Mouse (Mus musculus) heart, embryonic 11.5 days (tissue): ENCODE measurements around the gene Erc2. TPM values are rescaled to one million over a fixed set of nuclear protein-coding genes. Genes with fewer than 3 reads are reported as not detected.

Source experiments
- ATAC-seq: fragments of 200-750 bp; cut with Nextera tagmentation; replicated peaks from 2 replicates; pipeline ENCODE4 v1.8.0; 2017; ENCODE audit warnings: moderate library complexity; ENCODE audit not compliant: insufficient number of reproducible peaks, low FRiP score, low TSS enrichment
- H3K27ac ChIP-seq: fragments of 300-500 bp; sonication (generic); 2 replicates; pipeline ENCODE4 v1.5.1; 2014; ENCODE audit warnings: mild to moderate bottlenecking, low read depth, low read length
- H3K27me3 ChIP-seq: fragments of 300-500 bp; sonication (generic); 2 replicates; pipeline ENCODE4 v1.6.1; 2014; ENCODE audit warnings: mild to moderate bottlenecking, low read length, mixed read lengths; ENCODE audit not compliant: control insufficient read depth, insufficient read depth
- H3K36me3 ChIP-seq: fragments of 300-500 bp; sonication (generic); 2 replicates; pipeline ENCODE4 v1.6.1; 2014; ENCODE audit warnings: mild to moderate bottlenecking, low read length, moderate library complexity, mixed read lengths; ENCODE audit not compliant: control insufficient read depth, insufficient read depth
- H3K4me1 ChIP-seq: fragments of 300-500 bp; sonication (generic); 2 replicates; pipeline ENCODE4 v1.6.1; 2014; ENCODE audit warnings: low read length; ENCODE audit not compliant: control insufficient read depth, insufficient read depth
- H3K4me2 ChIP-seq: fragments of 300-500 bp; sonication (generic); 2 replicates; pipeline ENCODE4 v1.6.1; 2014; ENCODE audit warnings: mild to moderate bottlenecking, moderate library complexity
- H3K4me3 ChIP-seq: fragments of 300-500 bp; sonication (generic); 2 replicates; pipeline ENCODE4 v1.5.1; 2014; ENCODE audit warnings: low read depth, low read length
- H3K9ac ChIP-seq: fragments of 300-500 bp; sonication (generic); 2 replicates; pipeline ENCODE4 v1.6.1; 2014; ENCODE audit warnings: mild to moderate bottlenecking, low read depth, low read length, moderate library complexity
- H3K9me3 ChIP-seq: fragments of 300-500 bp; sonication (generic); replicated peaks from 2 replicates; pipeline ENCODE4 v1.6.1; 2016; ENCODE audit warnings: low read length; ENCODE audit not compliant: control insufficient read depth
- WGBS: fragments of 180-500 bp; shearing (Covaris S2); extraction: QIAGEN DNeasy Blood & Tissue Kit; methylation state at CpG from one replicate; pipeline ENCODE4 v1.1.7; 2014; ENCODE audit not compliant: insufficient replicate concordance; 5-methylcytosine and 5-hydroxymethylcytosine counted together
- polyA plus RNA-seq: library from polyadenylated mRNA; unstranded; fragments of >200 nt; fragmentation: Nextera tagmentation; extraction: Ambion mirVana; gene quantifications from 2 replicates; pipeline ENCODE4 v1.2.1, GENCODE M21; 2014

Erc2 gene
- polyA plus RNA-seq, 1 experiment from 2014 or later, result 6.2 TPM

GRCm38 (mm10) chr14:27621576-27621975, 652 bp upstream of the Erc2 start:
- H3K4me3 ChIP-seq, result no peak overlapping the region
- ATAC-seq, result no peak
- WGBS, result 40% methylated on average over 8 of the region's 8 CpGs
- H3K9me3 ChIP-seq, result no peaks in the 10 kb centered on the region
- H3K9ac ChIP-seq, result no peak overlapping the region
- peak overlapping the region; percentile 94; the same call in 1 of the 2 replicates for H3K4me2 ChIP-seq
- H3K36me3 ChIP-seq, result no peaks in the 10 kb centered on the region
- H3K4me1 ChIP-seq, result no peaks in the 10 kb centered on the region
- H3K27ac ChIP-seq, result no peak overlapping the region
- 0 out of 2 replicates have a peak, but pooled peaks cover 3% of the 10 kb centered on the region for H3K27me3 ChIP-seq

GRCm38 (mm10) chr14:27622923-27623219, 643 bp downstream of the Erc2 start:
- Histone ChIP-seq H3K4me3 (peak overlapping the region; percentile 71), H3K27ac (no peak overlapping the region), H3K9me3 (no peaks in the 10 kb centered on the region), H3K36me3 (no peaks in the 10 kb centered on the region), H3K9ac (peak overlapping the region; percentile 76), H3K27me3 (0 out of 2 replicates have a peak, but pooled peaks cover 3% of the 10 kb centered on the region), H3K4me1 (no peaks in the 10 kb centered on the region), H3K4me2 (peak overlapping the region; percentile 94)
- 0% methylated on average over 6 of the region's 6 CpGs for WGBS
- ATAC-seq, result no peak

- Histone ChIP-seq H3K27me3 (0 out of 2 replicates have a peak, but pooled peaks cover 3% of the 10 kb centered on the region), H3K36me3 (no peaks in the 10 kb centered on the region), H3K27ac (no peak overlapping the region), H3K4me3 (peak overlapping the region; percentile 71), H3K9ac (no peak overlapping the region), H3K9me3 (no peaks in the 10 kb centered on the region), H3K4me2 (peak overlapping the region; percentile 94), H3K4me1 (no peaks in the 10 kb centered on the region)
- no peak for ATAC-seq
- WGBS, result 7% methylated on average over 10 of the region's 10 CpGs
These were observed 1.1 kb downstream of the Erc2 start for GRCm38 (mm10) chr14:27623368-27623767.

GRCm38 (mm10) chr14:27628701-27629100, 6.5 kb downstream of the Erc2 start:
- Histone ChIP-seq H3K36me3 (no peaks in the 10 kb centered on the region), H3K4me2 (no peak overlapping the region), H3K27ac (no peak overlapping the region), H3K27me3 (no peaks in the 10 kb centered on the region), H3K9me3 (no peaks in the 10 kb centered on the region), H3K9ac (no peak overlapping the region), H3K4me3 (no peak overlapping the region), H3K4me1 (no peaks in the 10 kb centered on the region)
- no peak for ATAC-seq
- WGBS, result 48% methylated on average over 10 of the region's 10 CpGs

GRCm38 (mm10) chr14:27629369-27630012, 7.3 kb downstream of the Erc2 start:
- Histone ChIP-seq H3K9ac (no peak overlapping the region), H3K9me3 (no peaks in the 10 kb centered on the region), H3K27ac (no peak overlapping the region), H3K4me3 (no peak overlapping the region), H3K27me3 (no peaks in the 10 kb centered on the region), H3K4me1 (no peaks in the 10 kb centered on the region), H3K36me3 (no peaks in the 10 kb centered on the region), H3K4me2 (no peak overlapping the region)
- WGBS, result 77% methylated on average over 5 of the region's 5 CpGs
- no peak for ATAC-seq

- H3K4me3 ChIP-seq, result no peak overlapping the region
- no peaks in the 10 kb centered on the region for H3K4me1 ChIP-seq
- no peak for ATAC-seq
- no peaks in the 10 kb centered on the region for H3K9me3 ChIP-seq
- H3K4me2 ChIP-seq, result no peak overlapping the region
- 74% methylated on average over 9 of the region's 9 CpGs for WGBS
- no peaks in the 10 kb centered on the region for H3K36me3 ChIP-seq
- no peaks in the 10 kb centered on the region for H3K27me3 ChIP-seq
- H3K9ac ChIP-seq, result no peak overlapping the region
- no peak overlapping the region for H3K27ac ChIP-seq
These were observed 8.9 kb downstream of the Erc2 start for GRCm38 (mm10) chr14:27630973-27631640.

- no peaks in the 10 kb centered on the region for H3K36me3 ChIP-seq
- ATAC-seq, result no peak
- 67% methylated on average over 6 of the region's 6 CpGs for WGBS
- H3K4me2 ChIP-seq, result no peak overlapping the region
- no peaks in the 10 kb centered on the region for H3K27me3 ChIP-seq
- no peaks in the 10 kb centered on the region for H3K4me1 ChIP-seq
- no peak overlapping the region for H3K9ac ChIP-seq
- no peaks in the 10 kb centered on the region for H3K9me3 ChIP-seq
- H3K27ac ChIP-seq, result no peak overlapping the region
- no peak overlapping the region for H3K4me3 ChIP-seq
These were observed 12.5 kb downstream of the Erc2 start for GRCm38 (mm10) chr14:27634761-27635160.

- no peak overlapping the region for H3K9ac ChIP-seq
- H3K36me3 ChIP-seq, result no peaks in the 10 kb centered on the region
- no peaks in the 10 kb centered on the region for H3K27me3 ChIP-seq
- 79% methylated on average over 2 of the region's 2 CpGs for WGBS
- no peaks in the 10 kb centered on the region for H3K4me1 ChIP-seq
- H3K4me2 ChIP-seq, result no peak overlapping the region
- no peak overlapping the region for H3K27ac ChIP-seq
- H3K9me3 ChIP-seq, result no peaks in the 10 kb centered on the region
- no peak overlapping the region for H3K4me3 ChIP-seq
- no peak for ATAC-seq
These were observed 14.3 kb downstream of the Erc2 start for GRCm38 (mm10) chr14:27636556-27636955.

GRCm38 (mm10) chr14:27641382-27641781, 19.2 kb downstream of the Erc2 start:
- H3K9me3 ChIP-seq, result no peaks in the 10 kb centered on the region
- no peak overlapping the region for H3K9ac ChIP-seq
- H3K27ac ChIP-seq, result no peak overlapping the region
- 72% methylated on average over 3 of the region's 3 CpGs for WGBS
- no peak for ATAC-seq
- H3K4me2 ChIP-seq, result no peak overlapping the region
- no peak overlapping the region for H3K4me3 ChIP-seq
- H3K27me3 ChIP-seq, result no peaks in the 10 kb centered on the region
- no peaks in the 10 kb centered on the region for H3K36me3 ChIP-seq
- H3K4me1 ChIP-seq, result no peaks in the 10 kb centered on the region
